Mouse (Mus musculus): ENCODE measurements around the gene Sumo2. TPM values are rescaled to one million over a fixed set of nuclear protein-coding genes. Genes with fewer than 3 reads are reported as not detected.

The Sumo2 gene
- total RNA-seq, 1 experiment, result 579 TPM

GRCm38 (mm10) chr11:115521080-115521479 lies 15.0 kb downstream of the Sumo2 start:
- no peak overlapping the region for H3K27ac ChIP-seq (ENCODE audit: insufficient read depth, low read depth, low read length, poor library complexity, severe bottlenecking)
- no peak overlapping the region for H3K4me3 ChIP-seq (ENCODE audit: insufficient read depth in 1 of 2, low read depth in 1 of 2, low read length in 2 of 2, poor library complexity in 1 of 2, severe bottlenecking in 1 of 2)
- peaks cover 12% of the 10 kb centered on the region for H3K36me3 ChIP-seq (ENCODE audit: control insufficient read depth, insufficient read depth, low read length, poor library complexity, severe bottlenecking)
- H3K4me1 ChIP-seq (ENCODE audit: control insufficient read depth in 2 of 2, insufficient read depth in 2 of 2, low read length in 2 of 2, poor library complexity in 1 of 2), result no peaks in the 10 kb centered on the region
- H3K9ac ChIP-seq (ENCODE audit: insufficient read depth, low read depth, low read length, poor library complexity, severe bottlenecking), result no peak overlapping the region
- DNase-seq (ENCODE audit: low read depth, low spot score), result no peak
- H3K9me3 ChIP-seq (ENCODE audit: control insufficient read depth, insufficient read depth, low read depth, low read length), result no peaks in the 10 kb centered on the region
- in situ Hi-C loops (cut with MboI; ENCODE audit: low sequenced_read_pairs in 2 of 2, unreplicated experiment in 2 of 2), result no loop called here
- TF ChIP-seq ZC3H11A (IDR thresholded peaks at IDR 0.05; ENCODE audit: borderline replicate concordance, low read depth, low read length) (no peak), HCFC1 (IDR thresholded peaks at IDR 0.05; ENCODE audit: borderline replicate concordance, insufficient read depth, low read length) (no peak), MAFK (IDR thresholded peaks at IDR 0.05; ENCODE audit: insufficient read depth, low read depth, low read length) (no peak), CHD2 (IDR thresholded peaks at IDR 0.05; ENCODE audit: low read depth, low read length) (no peak), ZNF384 (IDR thresholded peaks at IDR 0.05; ENCODE audit: low read depth, low read length) (no peak)

- H3K9me3 ChIP-seq (ENCODE audit: control insufficient read depth, insufficient read depth, low read depth, low read length), result no peaks in the 10 kb centered on the region
- H3K4me1 ChIP-seq (ENCODE audit: control insufficient read depth in 2 of 2, insufficient read depth in 2 of 2, low read length in 2 of 2, poor library complexity in 1 of 2), result peaks cover 0 to under 1% of the 10 kb centered on the region in 2 experiments; a peak in 1 of 4 replicates
- H3K27ac ChIP-seq (ENCODE audit: insufficient read depth, low read depth, low read length, poor library complexity, severe bottlenecking), result no peak overlapping the region
- in situ Hi-C loops (cut with MboI; ENCODE audit: low sequenced_read_pairs in 2 of 2, unreplicated experiment in 2 of 2), result no loop called here
- TF ChIP-seq CHD2 (IDR thresholded peaks at IDR 0.05; ENCODE audit: low read depth, low read length) (no peak), ZNF384 (IDR thresholded peaks at IDR 0.05; ENCODE audit: low read depth, low read length) (no peak), HCFC1 (IDR thresholded peaks at IDR 0.05; ENCODE audit: borderline replicate concordance, insufficient read depth, low read length) (no peak), MAFK (IDR thresholded peaks at IDR 0.05; ENCODE audit: insufficient read depth, low read depth, low read length) (no peak), ZC3H11A (IDR thresholded peaks at IDR 0.05; ENCODE audit: borderline replicate concordance, low read depth, low read length) (no peak)
- no peak for DNase-seq (ENCODE audit: low read depth, low spot score)
- peaks cover 4% of the 10 kb centered on the region for H3K36me3 ChIP-seq (ENCODE audit: control insufficient read depth, insufficient read depth, low read length, poor library complexity, severe bottlenecking)
- H3K4me3 ChIP-seq (ENCODE audit: insufficient read depth in 1 of 2, low read depth in 1 of 2, low read length in 2 of 2, poor library complexity in 1 of 2, severe bottlenecking in 1 of 2), result no peak overlapping the region
- no peak overlapping the region for H3K9ac ChIP-seq (ENCODE audit: insufficient read depth, low read depth, low read length, poor library complexity, severe bottlenecking)
Measured at GRCm38 (mm10) chr11:115520218-115520617, 15.9 kb downstream of the Sumo2 start.

- no peak overlapping the region for H3K9ac ChIP-seq (ENCODE audit: insufficient read depth, low read depth, low read length, poor library complexity, severe bottlenecking)
- no peaks in the 10 kb centered on the region for H3K9me3 ChIP-seq (ENCODE audit: control insufficient read depth, insufficient read depth, low read depth, low read length)
- peaks cover 4% of the 10 kb centered on the region for H3K36me3 ChIP-seq (ENCODE audit: control insufficient read depth, insufficient read depth, low read length, poor library complexity, severe bottlenecking)
- H3K4me3 ChIP-seq (ENCODE audit: insufficient read depth in 1 of 2, low read depth in 1 of 2, low read length in 2 of 2, poor library complexity in 1 of 2, severe bottlenecking in 1 of 2), result no peak overlapping the region
- no peak overlapping the region for H3K27ac ChIP-seq (ENCODE audit: insufficient read depth, low read depth, low read length, poor library complexity, severe bottlenecking)
- in situ Hi-C loops (cut with MboI; ENCODE audit: low sequenced_read_pairs in 2 of 2, unreplicated experiment in 2 of 2), result no loop called here
- H3K4me1 ChIP-seq (ENCODE audit: control insufficient read depth in 2 of 2, insufficient read depth in 2 of 2, low read length in 2 of 2, poor library complexity in 1 of 2), result peaks cover 0 to 5% of the 10 kb centered on the region in 2 experiments; a peak in 2 of 4 replicates
- DNase-seq (ENCODE audit: low read depth, low spot score), result no peak
- TF ChIP-seq ZC3H11A (IDR thresholded peaks at IDR 0.05; ENCODE audit: borderline replicate concordance, low read depth, low read length) (no peak), MAFK (IDR thresholded peaks at IDR 0.05; ENCODE audit: insufficient read depth, low read depth, low read length) (no peak), HCFC1 (IDR thresholded peaks at IDR 0.05; ENCODE audit: borderline replicate concordance, insufficient read depth, low read length) (no peak), ZNF384 (IDR thresholded peaks at IDR 0.05; ENCODE audit: low read depth, low read length) (no peak), CHD2 (IDR thresholded peaks at IDR 0.05; ENCODE audit: low read depth, low read length) (no peak)
Measured at GRCm38 (mm10) chr11:115519581-115519980, 16.5 kb downstream of the Sumo2 start.

- TF ChIP-seq MAFK (IDR thresholded peaks at IDR 0.05; ENCODE audit: insufficient read depth, low read depth, low read length) (no peak), HCFC1 (IDR thresholded peaks at IDR 0.05; ENCODE audit: borderline replicate concordance, insufficient read depth, low read length) (no peak), ZC3H11A (IDR thresholded peaks at IDR 0.05; ENCODE audit: borderline replicate concordance, low read depth, low read length) (no peak), CHD2 (IDR thresholded peaks at IDR 0.05; ENCODE audit: low read depth, low read length) (no peak), ZNF384 (IDR thresholded peaks at IDR 0.05; ENCODE audit: low read depth, low read length) (no peak)
- Histone ChIP-seq H3K4me1 (ENCODE audit: control insufficient read depth in 2 of 2, insufficient read depth in 2 of 2, low read length in 2 of 2, poor library complexity in 1 of 2) (peaks cover 0 to 5% of the 10 kb centered on the region in 2 experiments; a peak in 2 of 4 replicates), H3K36me3 (ENCODE audit: control insufficient read depth, insufficient read depth, low read length, poor library complexity, severe bottlenecking) (peaks cover 2% of the 10 kb centered on the region), H3K9ac (ENCODE audit: insufficient read depth, low read depth, low read length, poor library complexity, severe bottlenecking) (no peak overlapping the region), H3K4me3 (ENCODE audit: insufficient read depth in 1 of 2, low read depth in 1 of 2, low read length in 2 of 2, poor library complexity in 1 of 2, severe bottlenecking in 1 of 2) (no peak overlapping the region), H3K9me3 (ENCODE audit: control insufficient read depth, insufficient read depth, low read depth, low read length) (no peaks in the 10 kb centered on the region), H3K27ac (ENCODE audit: insufficient read depth, low read depth, low read length, poor library complexity, severe bottlenecking) (no peak overlapping the region)
- DNase-seq (ENCODE audit: low read depth, low spot score), result no peak
- in situ Hi-C loops (cut with MboI; ENCODE audit: low sequenced_read_pairs in 2 of 2, unreplicated experiment in 2 of 2), result no loop called here
Measured at GRCm38 (mm10) chr11:115518693-115519092, 17.4 kb downstream of the Sumo2 start.

GRCm38 (mm10) chr11:115516942-115517341 lies 19.1 kb downstream of the Sumo2 start:
- Histone ChIP-seq H3K9me3 (ENCODE audit: control insufficient read depth, insufficient read depth, low read depth, low read length) (no peaks in the 10 kb centered on the region), H3K36me3 (ENCODE audit: control insufficient read depth, insufficient read depth, low read length, poor library complexity, severe bottlenecking) (no peaks in the 10 kb centered on the region), H3K27ac (ENCODE audit: insufficient read depth, low read depth, low read length, poor library complexity, severe bottlenecking) (no peak overlapping the region), H3K4me3 (ENCODE audit: insufficient read depth in 1 of 2, low read depth in 1 of 2, low read length in 2 of 2, poor library complexity in 1 of 2, severe bottlenecking in 1 of 2) (no peak overlapping the region), H3K9ac (ENCODE audit: insufficient read depth, low read depth, low read length, poor library complexity, severe bottlenecking) (no peak overlapping the region), H3K4me1 (ENCODE audit: control insufficient read depth in 2 of 2, insufficient read depth in 2 of 2, low read length in 2 of 2, poor library complexity in 1 of 2) (peaks cover 2 to 9% of the 10 kb centered on the region in 2 experiments; a peak in 3 of 4 replicates)
- TF ChIP-seq HCFC1 (IDR thresholded peaks at IDR 0.05; ENCODE audit: borderline replicate concordance, insufficient read depth, low read length) (no peak), CHD2 (IDR thresholded peaks at IDR 0.05; ENCODE audit: low read depth, low read length) (no peak), MAFK (IDR thresholded peaks at IDR 0.05; ENCODE audit: insufficient read depth, low read depth, low read length) (no peak)
- DNase-seq (ENCODE audit: low read depth, low spot score), result no peak
- in situ Hi-C loops (cut with MboI; ENCODE audit: low sequenced_read_pairs in 2 of 2, unreplicated experiment in 2 of 2), result no loop called here

All from ES-E14 (cell line).